Mouse (Mus musculus) right cerebral cortex, postnatal 10 days (tissue): ENCODE results near the gene Gfer.

Source experiments
- DNase-seq, 2 experiments: peaks; one replicate each; pipeline ENCODE4 v3.0.0; 2021; ENCODE audit warnings: low spot score in 2 of 2

Gfer gene

GRCm38 (mm10) chr17:24696011-24696697 is at the start of gene Gfer, which contains the start of gene Noxo1:
Gene Gfer, minus strand, starts transcription at chr17:24696156.
Gene Noxo1, plus strand, starts transcription at chr17:24696234.
- DNase-seq = peak; percentile 90

- DNase-seq = no peak
These were observed 48.4 kb upstream of the Gfer start for GRCm38 (mm10) chr17:24744381-24744780.

- no peak for DNase-seq
These were observed 47.9 kb upstream of the Gfer start for GRCm38 (mm10) chr17:24743896-24744295.

- DNase-seq = no peak
These were observed 46.4 kb upstream of the Gfer start for GRCm38 (mm10) chr17:24742307-24742706.

- DNase-seq = no peak
These were observed 44.0 kb upstream of the Gfer start for GRCm38 (mm10) chr17:24739926-24740325.

GRCm38 (mm10) chr17:24738238-24738637 is 42.3 kb upstream of the Gfer start:
- no peak for DNase-seq

GRCm38 (mm10) chr17:24737135-24737810 is 41.3 kb upstream of the Gfer start:
- DNase-seq = no peak

GRCm38 (mm10) chr17:24736330-24737051 is 40.5 kb upstream of the Gfer start, which contains the start of gene Msrb1:
Gene Msrb1, plus strand, starts transcription at chr17:24736642.
- peak; percentile 96 for DNase-seq

- no peak for DNase-seq
These were observed 39.5 kb upstream of the Gfer start for GRCm38 (mm10) chr17:24735446-24735845.

GRCm38 (mm10) chr17:24734513-24734912 is 38.6 kb upstream of the Gfer start:
- no peak for DNase-seq

GRCm38 (mm10) chr17:24733434-24734050 is 37.6 kb upstream of the Gfer start:
- no peak for DNase-seq

- DNase-seq = no peak
These were observed 36.4 kb upstream of the Gfer start for GRCm38 (mm10) chr17:24732233-24732935.

- no peak for DNase-seq
These were observed 34.8 kb upstream of the Gfer start for GRCm38 (mm10) chr17:24730787-24731186.

- DNase-seq = no peak
These were observed 33.1 kb upstream of the Gfer start for GRCm38 (mm10) chr17:24729067-24729466.

GRCm38 (mm10) chr17:24728184-24728583 is 32.2 kb upstream of the Gfer start:
- DNase-seq = no peak

- no peak for DNase-seq
These were observed 31.7 kb upstream of the Gfer start, which contains the start of gene Rpl3l for GRCm38 (mm10) chr17:24727618-24728017. Gene Rpl3l, plus strand, starts transcription at chr17:24727820.

- DNase-seq = no peak
These were observed 29.9 kb upstream of the Gfer start for GRCm38 (mm10) chr17:24725637-24726390.

- DNase-seq = peak; percentile 96 to 98
These were observed 28.2 kb upstream of the Gfer start, which contains the start of gene Ndufb10 for GRCm38 (mm10) chr17:24724184-24724583. Gene Ndufb10, minus strand, starts transcription at chr17:24724478.

GRCm38 (mm10) chr17:24723881-24724180 is 27.9 kb upstream of the Gfer start:
- DNase-seq = no peak

GRCm38 (mm10) chr17:24723122-24723880 is 27.3 kb upstream of the Gfer start:
- DNase-seq = no peak
